Mouse (Mus musculus) neutrophil, adult 5-6 weeks (primary cell): ENCODE data around the gene Mtmr6. TPM values are rescaled to one million over a fixed set of nuclear protein-coding genes. Genes with fewer than 3 reads are reported as not detected.

ENCODE experiments used
- ATAC-seq: fragments of 151-379, 151-347 bp; 2 replicates; pipeline ENCODE4 v1.8.0; 2017; ENCODE audit warnings: mild to moderate bottlenecking, moderate TSS enrichment; ENCODE audit not compliant: insufficient number of reproducible peaks, poor library complexity, low FRiP score, severe bottlenecking; ENCODE audit errors: extremely low read depth
- total RNA-seq: library from RNA; stranded (forward); fragments of 200-1000 nt; gene quantifications from 2 replicates; pipeline ENCODE4 v1.2.3, GENCODE M21; 2017

Mtmr6 gene
- 138 and 142 TPM in 2 replicates for total RNA-seq

DNA sequence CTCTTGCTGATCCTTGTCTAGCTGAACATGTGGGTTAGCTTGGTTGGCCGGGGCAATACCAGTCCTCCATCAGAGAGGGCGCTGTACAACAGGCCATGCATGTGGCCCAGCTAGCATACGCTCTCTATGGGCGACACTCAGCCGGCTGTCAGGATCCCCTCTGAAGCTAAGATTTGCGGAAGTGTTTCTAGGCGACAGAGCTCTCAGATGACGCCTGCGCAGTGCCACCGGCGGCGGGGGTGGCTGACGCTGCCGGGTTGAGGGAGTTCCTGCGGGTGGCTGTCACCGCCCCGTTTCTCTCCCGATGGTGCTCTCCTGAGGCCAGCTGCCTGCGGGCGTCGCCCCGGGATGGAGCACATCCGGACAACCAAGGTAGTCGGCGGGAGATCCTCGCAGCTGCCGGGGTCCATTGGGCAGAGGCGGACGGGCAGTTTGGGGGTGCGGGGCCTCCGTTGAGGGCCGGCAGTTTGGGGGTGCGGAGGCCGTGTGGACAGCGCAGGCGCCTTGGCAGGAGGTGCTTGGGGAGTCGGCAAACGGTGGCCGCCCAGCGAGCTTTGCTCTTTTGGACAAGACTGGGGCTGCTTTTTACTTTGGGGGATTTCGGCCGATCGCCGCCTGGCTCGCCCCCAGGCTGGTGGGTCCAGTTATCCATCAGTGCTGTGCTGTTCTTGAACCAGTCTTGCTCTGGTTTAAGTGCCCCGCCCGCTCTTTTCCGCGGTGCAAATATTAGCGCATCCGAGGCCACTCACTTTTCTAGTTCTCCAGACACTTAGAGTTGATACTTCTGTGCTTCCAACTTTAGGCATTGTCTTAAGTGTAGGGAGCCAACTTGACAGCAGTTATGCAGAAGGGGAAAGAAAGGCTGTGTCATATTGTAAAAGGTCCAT lies at the start of gene Mtmr6:
TSS of gene Mtmr6 (plus strand) at position 239 of the 887 bp plus-strand sequence.
- peak; percentile 98 for ATAC-seq

- no peak for ATAC-seq
These were observed 48.9 kb upstream of the Mtmr6 start for GRCm38 (mm10) chr14:60216125-60216524.

DNA sequence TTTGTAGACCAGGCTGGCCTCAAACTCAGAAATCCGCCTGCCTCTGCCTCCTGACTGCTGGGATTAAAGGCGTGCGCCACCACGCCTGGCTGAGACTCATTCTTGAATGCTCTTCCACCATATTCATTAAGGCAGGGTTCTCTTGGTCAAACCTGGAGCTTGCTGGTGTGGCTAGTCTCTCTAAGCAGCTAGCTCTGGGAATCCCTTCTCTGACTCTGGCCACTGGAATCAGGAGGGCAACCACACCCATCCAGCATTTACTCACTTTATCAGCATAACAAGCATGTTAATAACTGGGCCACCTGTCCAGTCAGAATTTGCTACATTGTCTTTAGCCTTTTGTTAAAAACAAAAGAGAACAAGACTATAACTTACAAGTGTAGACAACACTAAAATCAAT lies 47.4 kb upstream of the Mtmr6 start:
- ATAC-seq: no peak

DNA sequence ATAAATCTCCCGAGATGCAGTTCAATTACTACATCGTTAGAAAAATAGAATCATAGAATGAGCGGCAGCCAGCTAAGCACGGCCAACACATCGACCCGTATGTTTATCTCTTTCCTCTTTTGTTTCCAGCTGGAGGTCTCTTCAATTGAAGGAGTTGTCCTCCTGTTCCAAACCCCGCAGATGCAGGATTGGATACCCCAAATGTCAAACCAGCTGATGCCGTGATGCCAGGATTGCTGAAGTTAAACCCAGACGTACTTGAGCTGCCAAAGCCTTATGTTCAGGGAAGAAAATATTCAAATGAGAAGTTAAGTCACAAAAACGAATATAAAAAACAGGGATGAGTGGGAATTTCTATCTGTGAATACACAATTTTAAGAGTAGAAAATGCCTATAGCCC lies 45.1 kb upstream of the Mtmr6 start:
- no peak for ATAC-seq

- ATAC-seq: no peak
These were observed 26.5 kb upstream of the Mtmr6 start for GRCm38 (mm10) chr14:60238551-60238950.

- no peak for ATAC-seq
These were observed 14.7 kb upstream of the Mtmr6 start for GRCm38 (mm10) chr14:60250366-60250765.

DNA sequence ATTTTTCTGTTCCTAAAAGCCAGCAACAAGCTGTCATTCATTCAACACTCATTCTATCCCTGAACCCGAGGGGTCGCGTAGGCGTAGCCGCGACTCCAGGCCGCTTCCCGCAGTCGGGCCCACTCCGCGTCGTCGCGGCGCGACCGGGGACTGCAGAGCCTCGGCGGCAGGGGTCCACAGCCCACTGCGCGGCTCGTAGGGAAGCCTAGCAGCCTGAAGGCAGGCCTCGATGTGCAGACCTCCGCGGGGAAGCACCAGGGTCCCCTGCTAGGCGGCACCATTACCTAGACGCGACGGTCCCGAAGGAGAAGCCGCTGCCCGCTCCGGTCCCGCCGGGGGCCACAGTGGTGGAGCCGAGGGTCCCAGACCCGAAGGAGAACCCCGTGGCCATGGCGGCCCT lies 14.1 kb upstream of the Mtmr6 start:
- ATAC-seq: no peak

- peak; percentile 99 for ATAC-seq
These were observed 13.6 kb upstream of the Mtmr6 start, which contains the start of the genes Nupl1 and Gm49336 for GRCm38 (mm10) chr14:60251281-60252003. Gene Nupl1 (minus strand): TSS chr14:60251431. Gene Gm49336 (minus strand): TSS chr14:60251507.

DNA sequence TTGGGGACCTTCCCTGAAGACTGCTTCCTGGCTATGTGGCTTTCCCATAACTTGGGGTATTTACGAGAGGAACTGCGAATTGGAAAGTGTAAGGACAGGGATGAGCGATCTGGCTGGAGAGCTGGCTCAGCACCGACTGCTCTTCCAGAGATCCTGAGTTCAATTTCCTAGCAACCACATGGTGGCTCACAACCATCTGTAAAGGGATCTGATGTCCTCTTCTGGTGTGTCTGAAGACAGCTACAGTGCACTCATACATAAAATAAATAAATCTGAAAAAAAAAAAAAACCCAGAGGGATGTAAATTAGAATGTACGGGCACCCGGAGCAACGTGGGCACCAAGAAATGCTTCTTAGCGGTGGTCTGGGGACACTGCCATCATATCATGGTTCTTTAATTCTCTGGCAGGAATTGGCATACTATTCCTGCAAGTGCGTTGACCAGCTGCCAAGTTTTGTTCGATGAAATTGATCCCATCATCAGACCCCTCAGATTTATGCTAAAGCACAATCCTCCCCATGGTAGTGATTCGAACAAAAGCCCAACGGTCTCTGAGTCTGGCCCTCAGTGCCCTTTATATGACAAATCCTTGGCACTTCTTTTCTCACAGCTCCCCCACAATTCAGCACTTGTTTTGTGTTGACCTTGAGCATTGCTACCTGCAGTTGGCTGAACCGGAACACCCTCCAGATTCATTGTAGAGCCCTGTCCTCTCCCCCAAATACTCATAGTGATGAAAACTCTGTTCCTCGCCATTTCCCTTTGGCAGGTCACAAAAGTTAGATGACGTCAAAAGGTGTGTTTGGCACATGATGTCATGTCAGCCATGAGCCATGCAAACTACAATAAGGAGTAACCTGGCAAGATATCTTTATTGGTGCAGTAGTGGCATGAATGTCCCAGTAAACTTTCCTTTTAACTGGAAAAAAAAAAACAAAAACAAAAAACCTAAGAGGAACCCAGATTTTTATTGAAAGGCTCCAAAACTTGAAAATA lies 12.7 kb upstream of the Mtmr6 start:
- ATAC-seq: no peak

DNA sequence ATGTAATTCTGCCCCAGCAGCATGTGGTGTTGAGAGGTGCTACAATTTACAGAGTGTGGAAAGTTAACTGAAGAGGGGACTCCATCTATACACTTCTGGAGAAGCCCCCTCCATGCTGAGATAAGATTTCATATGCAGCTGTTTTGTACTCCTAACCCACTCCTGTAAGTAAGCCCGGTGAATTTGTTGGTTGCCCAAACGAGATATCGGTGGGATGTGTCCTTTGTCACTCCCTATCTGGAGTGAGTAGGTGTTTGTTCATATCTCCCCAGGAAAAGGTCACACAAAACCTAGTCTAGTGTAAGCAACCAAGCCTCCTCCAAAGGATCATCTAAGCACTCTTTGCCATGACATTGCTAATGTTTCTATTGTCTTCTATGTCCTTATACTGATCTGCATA lies 11.6 kb upstream of the Mtmr6 start:
- no peak for ATAC-seq

- ATAC-seq: no peak
These were observed 10.3 kb upstream of the Mtmr6 start for GRCm38 (mm10) chr14:60254774-60255173.

- ATAC-seq: no peak
These were observed 8.7 kb upstream of the Mtmr6 start for GRCm38 (mm10) chr14:60256356-60256755.

GRCm38 (mm10) chr14:60257101-60257500 lies 7.9 kb upstream of the Mtmr6 start:
- no peak for ATAC-seq

DNA sequence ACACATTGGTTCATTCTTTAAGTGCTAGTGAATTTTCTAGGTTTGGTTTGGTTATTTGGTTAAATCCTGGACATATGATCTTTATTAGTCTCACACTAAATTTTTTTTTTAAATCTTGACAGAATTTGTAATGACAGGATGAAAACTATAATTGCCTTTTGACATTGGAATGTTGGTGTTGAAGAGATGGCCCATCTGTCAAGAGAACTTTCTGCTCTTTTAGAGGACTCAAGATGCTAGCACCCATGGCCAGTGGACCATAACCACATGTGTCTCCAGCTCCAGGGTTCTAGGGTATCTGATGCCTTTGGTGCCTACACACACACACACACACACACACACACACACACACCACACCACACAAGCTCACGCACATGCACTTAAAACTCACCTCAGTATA lies 7.2 kb upstream of the Mtmr6 start:
- ATAC-seq: no peak

DNA sequence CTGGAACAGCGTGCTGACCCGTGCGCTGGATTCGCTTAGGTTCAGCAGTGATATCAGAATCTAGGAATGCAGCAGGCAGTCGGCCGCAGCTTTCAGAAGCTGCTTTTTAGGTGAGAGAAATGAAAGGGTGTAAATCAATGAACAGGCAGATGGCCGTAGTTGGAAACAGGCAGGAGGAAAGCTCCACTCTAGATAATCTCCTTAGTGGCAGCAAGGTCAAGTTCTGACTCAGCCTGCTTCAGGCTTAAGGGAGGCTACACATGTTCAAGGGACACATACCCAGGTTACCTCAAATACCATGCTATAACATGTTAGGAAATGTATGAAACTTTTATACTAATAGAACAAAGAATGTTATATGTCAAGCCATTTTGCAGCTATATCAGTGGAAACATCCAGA lies 2.7 kb upstream of the Mtmr6 start:
- ATAC-seq: no peak

GRCm38 (mm10) chr14:60269333-60269732 lies 4.3 kb downstream of the Mtmr6 start:
- peak; percentile 60 for ATAC-seq

- ATAC-seq: no peak
These were observed 8.3 kb downstream of the Mtmr6 start for GRCm38 (mm10) chr14:60273346-60273745.

DNA sequence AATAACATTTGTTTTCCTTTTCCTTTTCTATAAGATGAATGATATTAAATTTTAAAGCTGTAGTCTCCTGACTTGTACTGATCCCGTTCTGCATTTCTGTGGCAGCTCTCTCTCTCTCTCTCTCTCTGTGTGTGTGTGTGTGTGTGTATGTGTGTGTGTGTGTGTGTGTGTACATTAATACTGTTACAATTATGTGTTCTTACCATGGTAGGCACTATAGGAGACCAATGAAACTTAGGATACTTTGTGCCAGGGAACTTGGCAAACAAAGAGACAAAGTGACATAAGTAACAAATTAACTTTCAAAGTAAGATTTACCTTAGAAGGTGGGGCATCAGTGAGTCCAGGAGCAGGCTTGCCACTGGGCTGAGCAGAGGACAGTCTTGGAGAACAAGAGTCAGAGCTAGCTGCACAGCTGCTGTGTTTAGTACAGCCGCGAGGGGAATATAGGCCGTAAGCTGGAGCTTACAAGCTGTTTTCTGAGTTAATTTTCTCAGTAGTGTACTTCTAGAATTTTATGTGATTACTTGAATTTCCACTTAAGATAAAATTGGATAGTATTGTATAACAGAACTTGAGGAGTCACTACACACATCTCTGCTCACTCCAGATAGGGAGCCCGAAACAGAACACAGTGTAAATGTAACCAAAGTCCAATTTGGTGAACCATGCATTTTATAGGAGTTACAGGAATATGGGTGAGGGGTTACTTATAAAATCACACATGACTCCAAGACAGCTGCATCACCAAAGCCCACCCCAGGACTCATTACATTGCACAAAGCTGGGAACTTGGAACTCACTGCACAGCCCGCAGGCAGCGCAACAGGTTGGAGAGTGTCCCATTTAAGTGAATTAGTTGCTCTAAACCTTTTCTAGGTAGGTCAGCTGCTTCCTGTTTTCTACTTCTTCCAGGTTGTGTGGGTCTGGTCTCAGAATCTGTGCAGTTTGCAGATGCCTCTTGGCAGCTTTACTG lies 10.6 kb downstream of the Mtmr6 start:
- no peak for ATAC-seq
